Mouse (Mus musculus) retina, embryonic 14.5 days (tissue): ENCODE measurements around the gene Nr4a1.

Experiments
- DNase-seq: peaks from one replicate; pipeline ENCODE4 v3.0.0-alpha.2; 2015; ENCODE audit warnings: low spot score

Gene Nr4a1

GRCm38 (mm10) chr15:101315832-101316231, 61.8 kb downstream of the Nr4a1 start:
- peak; percentile 92 for DNase-seq

- no peak for DNase-seq
These were observed 62.3 kb downstream of the Nr4a1 start for GRCm38 (mm10) chr15:101316279-101316912.

- DNase-seq, result no peak
These were observed 63.1 kb downstream of the Nr4a1 start for GRCm38 (mm10) chr15:101316913-101317813.

GRCm38 (mm10) chr15:101317814-101318500, 63.9 kb downstream of the Nr4a1 start:
- no peak for DNase-seq

- DNase-seq, result no peak
These were observed 65.1 kb downstream of the Nr4a1 start for GRCm38 (mm10) chr15:101318889-101319765.

GRCm38 (mm10) chr15:101320010-101320617, 66.0 kb downstream of the Nr4a1 start:
- no peak for DNase-seq

- DNase-seq, result no peak
These were observed 66.6 kb downstream of the Nr4a1 start for GRCm38 (mm10) chr15:101320618-101321041.

GRCm38 (mm10) chr15:101321126-101321525, 67.1 kb downstream of the Nr4a1 start:
- no peak for DNase-seq

- DNase-seq, result no peak
These were observed 68.0 kb downstream of the Nr4a1 start for GRCm38 (mm10) chr15:101322106-101322505.

- DNase-seq, result no peak
These were observed 68.6 kb downstream of the Nr4a1 start for GRCm38 (mm10) chr15:101322640-101323039.

- DNase-seq, result no peak
These were observed 69.4 kb downstream of the Nr4a1 start for GRCm38 (mm10) chr15:101323511-101323910.
